Mouse (Mus musculus) kidney, adult 2 months (tissue): ENCODE measurements around the gene Pfn4. TPM values are rescaled to one million over a fixed set of nuclear protein-coding genes. Genes with fewer than 3 reads are reported as not detected.
"Not testable (repeated sequence)": the region's sequence is repeated elsewhere in the genome, so short reads cannot be mapped to it uniquely, and the experiment has no call there.

ENCODE experiments used
- DNase-seq: peaks from one replicate; pipeline ENCODE4 v3.0.0; 2021
- H3K27ac ChIP-seq: fragments of 200-500 bp; 2 replicates; pipeline ENCODE4 v1.5.1; 2012; ENCODE audit warnings: low read depth, low read length, control low read depth, inconsistent platforms; ENCODE audit not compliant: insufficient read depth
- H3K27me3 ChIP-seq: fragments of 200-500 bp; replicated peaks from 2 replicates; pipeline ENCODE4 v1.6.1; 2012; ENCODE audit warnings: mild to moderate bottlenecking, moderate library complexity, low read length, inconsistent platforms; ENCODE audit not compliant: control insufficient read depth, insufficient read depth
- H3K36me3 ChIP-seq: fragments of 200-500 bp; 2 replicates; pipeline ENCODE4 v1.6.1; 2012; ENCODE audit warnings: mild to moderate bottlenecking, moderate library complexity, low read length, inconsistent platforms; ENCODE audit not compliant: control insufficient read depth, insufficient read depth
- H3K4me1 ChIP-seq: fragments of 200-500 bp; 2 replicates; pipeline ENCODE4 v1.6.1; 2011; ENCODE audit warnings: low read length; ENCODE audit not compliant: control insufficient read depth, insufficient read depth
- H3K4me3 ChIP-seq: fragments of 200-500 bp; 2 replicates; pipeline ENCODE4 v1.5.1; 2011; ENCODE audit warnings: mild to moderate bottlenecking, low read depth, low read length, control low read depth; ENCODE audit not compliant: insufficient read depth
- CTCF ChIP-seq: fragments of 200-500 bp; conservative IDR thresholded peaks from 2 replicates; pipeline ENCODE4 v1.5.1; 2011; ENCODE audit warnings: low read depth, mild to moderate bottlenecking, control low read depth, low read length, moderate library complexity, mixed read lengths; ENCODE audit not compliant: insufficient read depth, insufficient read length
- POLR2A ChIP-seq: fragments of 200-500 bp; IDR thresholded peaks from one replicate; pipeline ENCODE4 v1.6.1; 2011; ENCODE audit warnings: low read depth, low read length, control low read depth
- WGBS: fragments of 180-500 bp; shearing (Covaris S2); methylation state at CpG from one replicate; pipeline ENCODE4 v1.1.7; 2018; 5-methylcytosine and 5-hydroxymethylcytosine counted together
- polyA plus RNA-seq: library from polyadenylated mRNA; depleted of rRNA; stranded (reverse); fragments of >200 nt; gene quantifications from 2 replicates; pipeline ENCODE4 v1.2.3, GENCODE M21; 2012

Pfn4 gene
- polyA plus RNA-seq, 1 experiment, result 0.91 TPM

- H3K4me1 ChIP-seq, result no peaks in the 10 kb centered on the region
- TF ChIP-seq CTCF, result no peak
- TF ChIP-seq POLR2A, result no peak
- no peaks in the 10 kb centered on the region for H3K36me3 ChIP-seq
- no peak overlapping the region for H3K27ac ChIP-seq
- no peak overlapping the region for H3K4me3 ChIP-seq
- 84% methylated on average over 8 of the region's 8 CpGs for WGBS
- no peaks in the 10 kb centered on the region for H3K27me3 ChIP-seq
- no peak for DNase-seq
Measured at GRCm38 (mm10) chr12:4774895-4775587, 6.2 kb downstream of the Pfn4 start.

GRCm38 (mm10) chr12:4775588-4775949 lies 6.7 kb downstream of the Pfn4 start:
- H3K27me3 ChIP-seq, result no peaks in the 10 kb centered on the region
- H3K27ac ChIP-seq, result no peak overlapping the region
- 77% methylated on average over 9 of the region's 9 CpGs for WGBS
- no peak for DNase-seq
- no peak overlapping the region for H3K4me3 ChIP-seq
- TF ChIP-seq POLR2A (no peak), CTCF (no peak)
- H3K4me1 ChIP-seq, result no peaks in the 10 kb centered on the region
- H3K36me3 ChIP-seq, result no peaks in the 10 kb centered on the region

DNA sequence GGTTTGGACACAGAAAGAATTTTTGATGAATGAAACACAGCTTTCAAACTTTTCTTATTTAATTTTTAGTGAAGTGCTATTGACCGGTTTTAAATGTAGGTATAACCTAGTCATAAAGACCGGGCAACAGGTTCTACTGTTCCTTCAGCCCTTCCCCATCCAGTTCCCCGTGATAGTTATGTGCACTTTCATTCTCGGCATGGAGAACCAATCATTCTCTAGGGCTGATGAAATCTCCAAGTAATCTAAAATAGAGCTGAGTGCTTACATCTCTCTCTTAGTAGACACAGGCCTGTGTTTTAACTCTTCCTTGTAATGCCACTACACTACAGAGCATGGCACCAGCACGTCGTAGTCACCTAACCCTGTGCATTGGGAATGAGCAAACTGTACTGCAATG lies 8.9 kb downstream of the Pfn4 start:
- Histone ChIP-seq H3K36me3 (no peaks in the 10 kb centered on the region), H3K4me3 (no peak overlapping the region), H3K4me1 (no peaks in the 10 kb centered on the region), H3K27me3 (no peaks in the 10 kb centered on the region), H3K27ac (no peak overlapping the region)
- 85% methylated on average over 6 of the region's 6 CpGs for WGBS
- no peak for DNase-seq
- TF ChIP-seq POLR2A (no peak), CTCF (no peak)

DNA sequence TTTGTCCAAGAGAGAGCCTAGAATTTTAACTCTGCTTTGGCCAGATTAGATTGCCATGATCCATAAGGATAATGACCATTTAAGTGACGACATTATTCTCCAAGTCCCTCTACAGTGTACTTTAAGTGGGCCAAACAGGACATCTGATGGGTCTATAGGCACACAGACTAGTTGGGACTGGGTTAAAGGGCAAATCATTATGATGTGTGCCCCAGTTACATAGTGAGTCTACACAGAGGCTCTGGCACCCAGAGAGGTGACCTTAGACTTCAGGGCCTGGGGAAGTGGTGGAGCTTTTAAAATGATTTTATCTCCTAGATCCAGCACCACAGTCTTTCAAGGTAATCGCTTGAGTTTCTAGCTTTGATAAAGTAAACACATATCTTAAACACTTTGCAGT lies 11.4 kb downstream of the Pfn4 start:
- no peak overlapping the region for H3K27ac ChIP-seq
- no peaks in the 10 kb centered on the region for H3K36me3 ChIP-seq
- no peaks in the 10 kb centered on the region for H3K27me3 ChIP-seq
- no peaks in the 10 kb centered on the region for H3K4me1 ChIP-seq
- no peak for DNase-seq
- H3K4me3 ChIP-seq, result no peak overlapping the region
- no peak for TF ChIP-seq CTCF
- TF ChIP-seq POLR2A, result no peak
- 84% methylated on average over 2 of the region's 2 CpGs for WGBS

DNA sequence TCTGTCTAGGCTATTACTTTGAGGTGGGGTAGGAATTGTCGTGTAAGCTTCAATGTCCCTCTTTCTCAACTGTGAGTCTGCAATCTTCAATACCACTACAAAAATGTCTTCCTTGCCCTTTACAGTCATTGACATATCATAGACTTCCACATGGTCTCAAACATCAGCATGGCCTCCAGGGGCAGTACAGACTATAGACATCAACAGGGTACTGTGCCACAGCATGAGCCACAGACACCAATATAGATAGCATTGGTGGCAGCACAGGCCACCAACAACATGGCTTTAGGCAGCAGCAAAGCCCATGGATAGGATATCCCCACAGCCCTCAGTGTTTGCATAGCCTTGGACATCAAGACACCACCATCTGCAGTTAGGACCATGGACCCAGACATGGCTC lies 12.4 kb downstream of the Pfn4 start:
- no peak for TF ChIP-seq CTCF
- no peak for TF ChIP-seq POLR2A
- WGBS, result 97% methylated on average over 1 of the region's 1 CpGs
- no peak for DNase-seq

DNA sequence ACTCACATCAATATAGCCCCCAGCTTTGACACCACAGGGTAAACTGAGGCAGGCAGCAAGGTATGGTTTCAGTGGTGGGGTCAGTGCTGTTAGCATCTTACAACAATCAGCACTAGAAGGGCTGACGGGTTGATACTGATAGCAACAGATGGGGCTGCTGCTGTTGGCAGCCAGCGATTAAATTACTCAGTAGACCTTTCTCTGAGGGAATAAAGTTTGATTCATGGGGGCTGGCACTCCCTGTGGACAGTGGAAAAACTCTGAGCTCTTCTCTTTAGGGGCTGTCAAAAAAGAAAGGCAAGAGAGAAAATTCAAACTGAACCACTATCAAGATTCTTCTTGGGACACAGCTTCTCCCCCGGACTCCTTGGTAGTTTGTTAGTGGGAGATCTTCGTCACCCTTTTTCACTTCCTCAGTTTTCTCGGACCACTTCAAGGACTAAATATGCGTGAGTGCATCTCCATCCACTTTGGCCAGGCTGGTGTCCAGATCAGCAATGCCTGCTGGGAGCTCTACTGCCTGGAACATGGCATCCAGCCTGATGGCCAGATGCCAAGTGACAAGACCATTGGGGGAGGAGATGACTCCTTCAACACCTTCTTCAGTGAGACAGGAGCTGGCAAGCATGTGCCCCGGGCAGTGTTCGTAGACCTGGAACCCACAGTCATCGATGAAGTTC lies 13.0 kb downstream of the Pfn4 start:
- not testable (repeated sequence) for H3K4me1 ChIP-seq, H3K27me3 ChIP-seq, H3K36me3 ChIP-seq, H3K4me3 ChIP-seq, H3K27ac ChIP-seq
- 57% methylated on average over 9 of the region's 9 CpGs for WGBS
- peak; percentile 42 for DNase-seq

More for the DNA sequence above, 12.4 kb downstream of the Pfn4 start:
- Histone ChIP-seq H3K4me3 (no peak overlapping the region), H3K27ac (no peak overlapping the region), H3K27me3 (no peaks in the 10 kb centered on the region), H3K4me1 (no peaks in the 10 kb centered on the region), H3K36me3 (no peaks in the 10 kb centered on the region)

DNA sequence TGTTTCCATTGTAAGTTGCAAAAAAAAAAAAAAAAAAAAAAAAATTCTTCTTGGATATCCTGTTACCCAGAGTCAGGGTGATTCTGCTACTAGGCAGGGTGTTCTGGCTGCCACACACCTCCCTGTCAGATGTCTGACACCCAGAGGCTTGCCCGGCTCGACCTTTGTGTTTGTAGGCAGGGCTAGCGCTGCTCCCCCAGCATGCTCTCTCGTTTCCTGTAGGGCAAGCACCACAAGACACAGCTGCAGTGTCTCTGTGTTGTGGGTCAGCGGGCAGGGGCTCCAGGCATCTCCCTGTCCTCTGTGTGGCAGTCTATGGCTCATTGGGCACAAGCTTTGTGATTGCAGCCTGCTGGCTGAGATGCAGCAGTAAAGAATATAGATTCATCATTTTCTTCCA lies 14.8 kb downstream of the Pfn4 start:
- H3K27me3 ChIP-seq, result no peaks in the 10 kb centered on the region
- H3K36me3 ChIP-seq, result no peaks in the 10 kb centered on the region
- no peak overlapping the region for H3K27ac ChIP-seq
- WGBS, result 28% methylated on average over 5 of the region's 5 CpGs
- no peak overlapping the region for H3K4me3 ChIP-seq
- DNase-seq, result peak; percentile 71
- no peak for TF ChIP-seq CTCF
- no peak for TF ChIP-seq POLR2A
- H3K4me1 ChIP-seq, result no peaks in the 10 kb centered on the region
